Comparison of ENCODE assay signal across 8 mouse cellular contexts in the genomic region with DNA sequence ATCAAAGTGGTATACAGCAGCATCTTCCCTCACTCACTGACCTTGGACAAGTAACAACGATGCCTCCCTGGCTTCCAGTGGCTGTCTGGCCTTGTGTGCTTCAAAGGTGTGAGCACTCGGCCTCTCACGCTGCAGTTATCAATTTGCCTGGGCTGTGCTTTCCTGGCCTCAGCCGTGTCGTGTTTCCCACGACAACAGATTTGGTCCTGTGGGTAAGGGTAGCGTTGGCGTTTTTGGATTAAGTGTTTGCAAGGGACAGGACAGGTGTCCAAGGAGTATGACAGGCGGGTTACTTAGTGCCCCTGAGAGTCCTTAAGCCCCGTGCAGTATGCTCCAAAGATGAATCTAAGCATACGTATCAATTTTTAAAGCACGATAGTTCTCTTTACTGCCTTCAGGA. TPM values are rescaled to one million over a fixed set of nuclear protein-coding genes. Genes with fewer than 3 reads are reported as not detected.
A peak's percentile ranks its signal among the peaks of the same experiment; 100 is the strongest.
DNase-seq lines count a peak whose midpoint lies in the region; ATAC-seq lines count a peak whose summit lies in the region.

No protein-coding gene starts in this region.

- peaks cover 36% of the 10 kb centered on the region for H3K4me1 ChIP-seq in heart, embryonic 10.5 days
- H3K4me1 ChIP-seq in hindbrain, embryonic 15.5 days (replicated peaks), result peaks cover 33% of the 10 kb centered on the region
- peaks cover 28% of the 10 kb centered on the region for H3K4me1 ChIP-seq in midbrain, embryonic 11.5 days (ENCODE audit: control insufficient read depth, insufficient read depth, low read length)

- H3K9ac ChIP-seq in hindbrain, embryonic 15.5 days, result no peak overlapping the region
- H3K9ac ChIP-seq in midbrain, embryonic 11.5 days (ENCODE audit: low read length), result no peak overlapping the region

- WGBS in heart, embryonic 10.5 days, result 27% methylated on average over 12 of the region's 12 CpGs
- WGBS in hindbrain, embryonic 15.5 days, result 27% methylated on average over 12 of the region's 12 CpGs
- 26% methylated on average over 12 of the region's 12 CpGs for WGBS in midbrain, embryonic 11.5 days

- H3K9me3 ChIP-seq in heart, embryonic 10.5 days, result no peaks in the 10 kb centered on the region
- H3K9me3 ChIP-seq in hindbrain, embryonic 15.5 days, result no peaks in the 10 kb centered on the region
- no peaks in the 10 kb centered on the region for H3K9me3 ChIP-seq in midbrain, embryonic 11.5 days (ENCODE audit: control insufficient read depth, low read length)

- no peak for ATAC-seq in hindbrain, embryonic 15.5 days (ENCODE audit: low FRiP score, low read depth)
- ATAC-seq in midbrain, embryonic 11.5 days (ENCODE audit: low FRiP score), result no peak

- peaks cover 70% of the 10 kb centered on the region for H3K27me3 ChIP-seq in heart, embryonic 10.5 days (ENCODE audit: insufficient read depth, poor library complexity, severe bottlenecking)
- H3K27me3 ChIP-seq in hindbrain, embryonic 15.5 days, result peaks cover 68% of the 10 kb centered on the region
- peaks cover 54% of the 10 kb centered on the region for H3K27me3 ChIP-seq in midbrain, embryonic 11.5 days (ENCODE audit: control insufficient read depth, insufficient read depth, low read length)

- H3K36me3 ChIP-seq in heart, embryonic 10.5 days, result no peaks in the 10 kb centered on the region
- no peaks in the 10 kb centered on the region for H3K36me3 ChIP-seq in hindbrain, embryonic 15.5 days
- H3K36me3 ChIP-seq in midbrain, embryonic 11.5 days (ENCODE audit: control insufficient read depth, insufficient read depth, low read length), result no peaks in the 10 kb centered on the region

- H3K4me3 ChIP-seq in heart, embryonic 10.5 days, result peak overlapping the region; percentile 74
- peak overlapping the region; percentile 53; the same call in 1 of the 2 replicates for H3K4me3 ChIP-seq in hindbrain, embryonic 15.5 days
- no peak overlapping the region for H3K4me3 ChIP-seq in midbrain, embryonic 11.5 days (ENCODE audit: low read depth, low read length)

- DNase-seq in heart, embryonic 10.5 days (ENCODE audit: low spot score), result no peak
- DNase-seq in heart, postnatal 10 days, result no peak
- DNase-seq in ZHBTc4 (ENCODE audit: low read depth, low spot score), result peak; percentile 13
- peak; percentile 90 for DNase-seq in midbrain, embryonic 11.5 days (ENCODE audit: low spot score, missing footprints)
- no peak for DNase-seq in B cell, adult 2 months
- no peak for DNase-seq in urinary bladder, adult 18-20 months (ENCODE audit: low spot score in 2 of 2)
- no peak for DNase-seq in adrenal gland, postnatal 25 days

- H3K4me2 ChIP-seq in hindbrain, embryonic 15.5 days, result peak overlapping the region; percentile 99
- no peak overlapping the region for H3K4me2 ChIP-seq in midbrain, embryonic 11.5 days

- intact Hi-C loops in heart, postnatal 10 days (cut with DNase I), result no loop called here

- no peak overlapping the region for H3K27ac ChIP-seq in heart, embryonic 10.5 days
- H3K27ac ChIP-seq in hindbrain, embryonic 15.5 days (replicated peaks), result no peak overlapping the region
- no peak overlapping the region for H3K27ac ChIP-seq in midbrain, embryonic 11.5 days (ENCODE audit: low read depth, low read length)

RNA-seq across cellular contexts. Expression of a gene that starts 1.0 kb away (rescaled TPM):
- polyA plus RNA-seq in heart, embryonic 10.5 days (2016; fragmentation: Nextera tagmentation; extraction: Ambion mirVana), result 0.87 and 0.89 TPM in 2 replicates
- total RNA-seq in heart, postnatal 10 days (2021), result under 1 TPM in 1 of 2 experiments, not detected in 1; 0.36 TPM
- polyA plus RNA-seq in hindbrain, embryonic 15.5 days (2015; fragmentation: Nextera tagmentation; extraction: Ambion mirVana), result 0.30 and 0.39 TPM in 2 replicates
- 0.18 and 0.39 TPM in 2 replicates for polyA plus RNA-seq in midbrain, embryonic 11.5 days (2014; fragmentation: Nextera tagmentation; extraction: Ambion mirVana)
- total RNA-seq in adrenal gland, postnatal 25 days (2021), result not detected in 2 replicates

RNA-seq across cellular contexts. Expression of a gene that starts 3.2 kb away (rescaled TPM):
- 50.0 and 50.8 TPM in 2 replicates for polyA plus RNA-seq in heart, embryonic 10.5 days (2016; fragmentation: Nextera tagmentation; extraction: Ambion mirVana)
- 10 to 100 TPM; 50.2 to 50.5 TPM for total RNA-seq in heart, postnatal 10 days (2021)
- polyA plus RNA-seq in hindbrain, embryonic 15.5 days (2015; fragmentation: Nextera tagmentation; extraction: Ambion mirVana), result 71.1 and 81.0 TPM in 2 replicates
- polyA plus RNA-seq in midbrain, embryonic 11.5 days (2014; fragmentation: Nextera tagmentation; extraction: Ambion mirVana), result 36.6 and 42.6 TPM in 2 replicates
- total RNA-seq in adrenal gland, postnatal 25 days (2021), result 76.8 and 97.2 TPM in 2 replicates

RNA-seq across cellular contexts. Expression of a gene that starts 17.4 kb away (rescaled TPM):
- 0.10 TPM in 1 of 2 replicates, not detected in the other for polyA plus RNA-seq in heart, embryonic 10.5 days (2016; fragmentation: Nextera tagmentation; extraction: Ambion mirVana)
- 1 to 10 TPM in 1 of 2 experiments, under 1 TPM in 1; 0.25 to 2.5 TPM for total RNA-seq in heart, postnatal 10 days (2021)
- polyA plus RNA-seq in hindbrain, embryonic 15.5 days (2015; fragmentation: Nextera tagmentation; extraction: Ambion mirVana), result 0.08 TPM in 1 of 2 replicates, not detected in the other
- not detected in 2 replicates for polyA plus RNA-seq in midbrain, embryonic 11.5 days (2014; fragmentation: Nextera tagmentation; extraction: Ambion mirVana)
- total RNA-seq in adrenal gland, postnatal 25 days (2021), result 4.7 and 10.9 TPM in 2 replicates

Comparison
In these comparisons a context has a peak if more than half of its experiments do, and no peak if none do; other contexts are left out.
1. DNase-seq: peak in ZHBTc4 (single experiment) and midbrain, embryonic 11.5 days (single experiment); none in heart, embryonic 10.5 days (single experiment), heart, postnatal 10 days (0 of 2), B cell, adult 2 months (0 of 2), urinary bladder, adult 18-20 months (0 of 2) and adrenal gland, postnatal 25 days (single experiment).